Comparison of ENCODE assay signal across 8 mouse cellular contexts in the genomic region with DNA sequence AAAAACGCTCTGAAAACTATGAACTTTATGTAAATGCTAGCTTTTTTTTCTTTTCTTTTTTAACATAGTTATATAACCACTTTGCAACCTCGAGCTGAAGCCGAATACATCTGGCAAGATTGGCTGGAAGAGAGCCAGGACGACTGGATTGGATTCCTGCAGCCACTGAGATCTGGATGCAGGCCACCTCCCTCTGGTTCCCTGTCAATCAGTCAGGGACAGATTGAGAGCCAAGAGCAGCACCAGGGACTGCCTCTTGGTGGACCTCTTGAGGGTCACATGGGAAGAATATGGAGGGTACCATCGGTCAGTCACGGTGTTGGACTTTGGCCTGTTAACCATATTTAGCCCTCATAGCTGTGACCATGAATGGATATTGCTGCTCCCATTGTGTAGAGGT.
DNase-seq lines count a peak whose midpoint lies in the region; ATAC-seq and TF ChIP-seq lines count a peak whose summit lies in the region.

No protein-coding gene starts in this region.

- H3K4me3 ChIP-seq in kidney, adult 2 months (ENCODE audit: insufficient read depth, low read depth, low read length) = no peak overlapping the region
- no peak overlapping the region for H3K4me3 ChIP-seq in kidney, embryonic 14.5 days (ENCODE audit: low read length)
- no peak overlapping the region for H3K4me3 ChIP-seq in left cerebral cortex, adult 2 months
- no peak overlapping the region for H3K4me3 ChIP-seq in midbrain, embryonic 10.5 days

- intact Hi-C loops in heart, postnatal 10 days (cut with DNase I) = no loop called here
- intact Hi-C loops in left cerebral cortex, adult 2 months (cut with DNase I) = loop anchor here (10.0 kb wide), 1 partner anchor 161 kb away; no protein-coding TSS in a partner anchor

- H3K4me2 ChIP-seq in kidney, embryonic 14.5 days (replicated peaks; ENCODE audit: low read depth, low read length) = no peak overlapping the region

- no peak overlapping the region for H3K27ac ChIP-seq in kidney, adult 2 months (ENCODE audit: insufficient read depth, low read depth, low read length)
- no peak overlapping the region for H3K27ac ChIP-seq in kidney, embryonic 14.5 days (ENCODE audit: low read depth, low read length)
- peak overlapping the region; percentile 16; the same call in 1 of the 2 replicates for H3K27ac ChIP-seq in left cerebral cortex, adult 2 months
- no peak overlapping the region for H3K27ac ChIP-seq in midbrain, embryonic 10.5 days (replicated peaks)

- no peaks in the 10 kb centered on the region for H3K4me1 ChIP-seq in kidney, adult 2 months (ENCODE audit: control insufficient read depth, insufficient read depth, low read length)
- 0 out of 2 replicates have a peak, but pooled peaks cover 3% of the 10 kb centered on the region for H3K4me1 ChIP-seq in kidney, embryonic 14.5 days (ENCODE audit: control insufficient read depth, insufficient read depth, low read length)
- H3K4me1 ChIP-seq in midbrain, embryonic 10.5 days = peaks cover 19% of the 10 kb centered on the region; the same call in 1 of the 2 replicates

- H3K27me3 ChIP-seq in kidney, adult 2 months (replicated peaks; ENCODE audit: control insufficient read depth, insufficient read depth, low read length) = no peaks in the 10 kb centered on the region
- no peaks in the 10 kb centered on the region for H3K27me3 ChIP-seq in kidney, embryonic 14.5 days (ENCODE audit: control insufficient read depth, insufficient read depth, low read length)
- no peaks in the 10 kb centered on the region for H3K27me3 ChIP-seq in midbrain, embryonic 10.5 days (ENCODE audit: low read depth, poor library complexity, severe bottlenecking)

- H3K36me3 ChIP-seq in kidney, adult 2 months (ENCODE audit: control insufficient read depth, insufficient read depth, low read length) = no peaks in the 10 kb centered on the region
- H3K36me3 ChIP-seq in kidney, embryonic 14.5 days (ENCODE audit: control insufficient read depth, insufficient read depth, low read length) = no peaks in the 10 kb centered on the region
- no peaks in the 10 kb centered on the region for H3K36me3 ChIP-seq in midbrain, embryonic 10.5 days

- TF ChIP-seq POLR2A in kidney, adult 2 months (IDR thresholded peaks at IDR 0.05; ENCODE audit: low read depth, low read length) = no peak

- 63% methylated on average over 6 of the region's 6 CpGs for WGBS in kidney, adult 2 months
- WGBS in kidney, embryonic 14.5 days = 78% methylated on average over 6 of the region's 6 CpGs
- WGBS in midbrain, embryonic 10.5 days = 84% methylated on average over 6 of the region's 6 CpGs

- peak; percentile 56 for DNase-seq in kidney, adult 2 months
- peak; percentile 28 to 29 for DNase-seq in cerebellum, adult 18-20 months
- DNase-seq in heart, postnatal 10 days = peak; percentile 62 to 73
- peak; percentile 61 to 74 for DNase-seq in left cerebral cortex, adult 2 months (ENCODE audit: extremely low spot score in 1 of 2, low spot score in 2 of 2)
- no peak for DNase-seq in midbrain, embryonic 10.5 days (ENCODE audit: low spot score)
- DNase-seq in embryo, embryonic 10 days (ENCODE audit: low spot score) = no peak

- ATAC-seq in kidney, embryonic 14.5 days (ENCODE audit: low FRiP score, low TSS enrichment) = no peak
- no peak for ATAC-seq in inflammation-experienced regulatory T-cells, adult 6 months

- H3K9ac ChIP-seq in kidney, embryonic 14.5 days (ENCODE audit: low read depth, low read length) = no peak overlapping the region

- H3K9me3 ChIP-seq in kidney, embryonic 14.5 days (ENCODE audit: control insufficient read depth, low read length) = no peaks in the 10 kb centered on the region
- no peaks in the 10 kb centered on the region for H3K9me3 ChIP-seq in midbrain, embryonic 10.5 days (replicated peaks)

- TF ChIP-seq CTCF in kidney, adult 2 months (conservative IDR thresholded peaks at IDR 0.05; ENCODE audit: insufficient read depth, insufficient read length, low read depth, low read length) = no peak
- TF ChIP-seq CTCF in left cerebral cortex, adult 2 months (IDR thresholded peaks at IDR 0.05) = no peak

Comparison
In these comparisons a context has a peak if more than half of its experiments do, and no peak if none do; other contexts are left out.
1. DNase-seq: peak in kidney, adult 2 months (single experiment), cerebellum, adult 18-20 months (2 of 2), heart, postnatal 10 days (2 of 2) and left cerebral cortex, adult 2 months (2 of 2); none in midbrain, embryonic 10.5 days (single experiment) and embryo, embryonic 10 days (single experiment).